Mouse (Mus musculus) MN1 (cell line): ENCODE measurements around the gene Cdk15.

Experiments used
- DNase-seq: peaks from one replicate; pipeline ENCODE4 v3.0.0-alpha.2; 2016; ENCODE audit warnings: low spot score

Gene Cdk15

GRCm38 (mm10) chr1:59256751-59257231 lies at the start of gene Cdk15:
Cdk15 (plus strand) TSS chr1:59256906.
- peak; percentile 62 for DNase-seq

GRCm38 (mm10) chr1:59208331-59208730 lies 48.4 kb upstream of the Cdk15 start:
- DNase-seq, result no peak

- no peak for DNase-seq
Observed at GRCm38 (mm10) chr1:59211651-59212050, 45.1 kb upstream of the Cdk15 start.

- DNase-seq, result no peak
Observed at GRCm38 (mm10) chr1:59212076-59212779, 44.5 kb upstream of the Cdk15 start.

- no peak for DNase-seq
Observed at GRCm38 (mm10) chr1:59212951-59213350, 43.8 kb upstream of the Cdk15 start.

- no peak for DNase-seq
Observed at GRCm38 (mm10) chr1:59215446-59215845, 41.3 kb upstream of the Cdk15 start.

GRCm38 (mm10) chr1:59220371-59220770 lies 36.3 kb upstream of the Cdk15 start:
- no peak for DNase-seq

- no peak for DNase-seq
Observed at GRCm38 (mm10) chr1:59221591-59221990, 35.1 kb upstream of the Cdk15 start.

- no peak for DNase-seq
Observed at GRCm38 (mm10) chr1:59222101-59222825, 34.4 kb upstream of the Cdk15 start.

- DNase-seq, result no peak
Observed at GRCm38 (mm10) chr1:59228552-59228951, 28.2 kb upstream of the Cdk15 start.

- DNase-seq, result no peak
Observed at GRCm38 (mm10) chr1:59229187-59229586, 27.5 kb upstream of the Cdk15 start.

GRCm38 (mm10) chr1:59236856-59237441 lies 19.8 kb upstream of the Cdk15 start, which contains the start of gene Als2:
Als2 (minus strand) TSS chr1:59237231.
- DNase-seq, result peak; percentile 97

- peak; percentile 76 for DNase-seq
Observed at GRCm38 (mm10) chr1:59237614-59238211, 19.0 kb upstream of the Cdk15 start.

GRCm38 (mm10) chr1:59243770-59244169 lies 12.9 kb upstream of the Cdk15 start:
- no peak for DNase-seq

- DNase-seq, result peak; percentile 58
Observed at GRCm38 (mm10) chr1:59247602-59248001, 9.1 kb upstream of the Cdk15 start.

GRCm38 (mm10) chr1:59252762-59253161 lies 3.9 kb upstream of the Cdk15 start:
- no peak for DNase-seq

- no peak for DNase-seq
Observed at GRCm38 (mm10) chr1:59253301-59253909, 3.3 kb upstream of the Cdk15 start.

- no peak for DNase-seq
Observed at GRCm38 (mm10) chr1:59257736-59258135, 1.0 kb downstream of the Cdk15 start.

- no peak for DNase-seq
Observed at GRCm38 (mm10) chr1:59268931-59269330, 12.2 kb downstream of the Cdk15 start.

- peak; percentile 14 for DNase-seq
Observed at GRCm38 (mm10) chr1:59269466-59269865, 12.8 kb downstream of the Cdk15 start.

GRCm38 (mm10) chr1:59269951-59270689 lies 13.4 kb downstream of the Cdk15 start:
- peak; percentile 36 for DNase-seq
